Mouse (Mus musculus) frontal cortex, adult (tissue): ENCODE data around the gene Zc3h7b.

Experiments
- ATAC-seq: cut with Nextera tagmentation; 2 replicates; pipeline ENCODE4 v1.9.2; 2017; ENCODE audit warnings: mild to moderate bottlenecking, moderate library complexity, mixed read lengths; ENCODE audit not compliant: low TSS enrichment

The Zc3h7b gene

DNA sequence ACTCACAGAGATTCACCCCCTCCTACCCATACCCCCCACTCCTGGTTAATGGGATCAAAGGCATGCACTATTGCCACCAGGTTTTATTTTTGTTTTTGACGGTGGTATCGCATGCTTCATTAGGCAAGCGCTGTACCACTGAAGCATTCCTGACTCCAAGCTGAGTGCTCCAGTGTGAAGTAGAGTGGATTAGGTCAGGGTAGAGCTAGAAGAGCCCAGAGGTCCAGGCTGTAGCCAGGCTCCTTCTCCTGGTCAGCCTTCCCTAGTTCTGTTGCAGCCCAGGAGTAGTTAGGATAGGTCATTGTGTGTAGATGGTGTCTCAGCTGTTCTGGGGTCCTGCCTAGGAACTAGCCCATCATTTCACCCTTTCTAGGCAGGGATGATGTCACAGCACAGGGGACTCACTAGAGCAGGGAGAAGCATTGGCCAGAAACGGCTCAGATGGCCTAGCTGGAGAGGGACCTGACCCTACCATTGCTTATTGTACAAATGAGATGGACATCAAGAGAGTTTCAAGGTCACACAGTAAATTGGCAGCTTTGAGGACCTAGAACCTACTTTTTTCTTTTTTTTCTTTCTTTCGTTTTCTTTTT lies 100.3 kb downstream of the Zc3h7b start:
- ATAC-seq = no peak

DNA sequence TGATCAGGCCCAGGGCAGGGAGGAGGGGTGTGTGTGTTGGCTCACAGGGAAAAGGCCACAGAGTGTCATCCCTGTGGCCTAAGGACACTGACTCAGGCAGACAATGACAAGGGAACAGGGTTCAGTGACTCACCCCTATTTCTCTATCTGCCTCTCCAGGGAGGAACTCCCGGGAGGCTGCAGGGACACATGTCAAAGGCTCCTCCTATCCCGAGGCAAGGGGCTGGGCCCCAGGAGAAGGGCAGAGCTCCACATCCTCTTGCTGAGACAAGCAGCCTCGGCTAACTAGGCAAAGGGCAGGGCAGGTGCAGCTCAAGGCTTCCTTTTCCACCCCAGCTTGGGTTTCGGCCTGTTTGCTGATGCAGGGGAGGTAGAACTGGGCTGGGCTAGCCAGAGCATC lies 100.9 kb downstream of the Zc3h7b start:
- ATAC-seq = no peak
